Mouse (Mus musculus): ENCODE data around the gene Fam162a. TPM values are rescaled to one million over a fixed set of nuclear protein-coding genes. Genes with fewer than 3 reads are reported as not detected.
A peak's percentile ranks its signal among the peaks of the same experiment; 100 is the strongest.

The Fam162a gene
- total and polyA plus RNA-seq, 2 experiments, result 69.3 to 118 TPM

DNA sequence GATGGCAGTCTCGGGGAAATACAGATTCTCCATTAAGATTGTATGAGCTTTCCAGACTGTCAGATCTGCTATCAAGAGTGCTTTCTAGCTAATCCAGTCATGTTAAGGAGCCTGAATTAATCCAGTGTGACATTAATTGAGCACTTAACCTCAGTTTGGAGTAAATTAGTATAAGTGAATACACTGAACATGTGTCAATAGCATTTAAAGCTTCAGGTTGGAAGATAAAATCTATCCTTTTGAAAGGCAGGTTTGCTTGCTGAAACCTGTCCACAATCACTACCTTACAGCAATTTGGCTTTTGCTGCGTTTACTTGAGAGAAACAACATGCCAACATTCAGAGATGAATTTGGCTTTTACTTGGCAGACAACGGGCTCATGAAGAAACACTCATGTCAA lies 22.7 kb upstream of the Fam162a start:
- no peaks in the 10 kb centered on the region for H3K36me3 ChIP-seq (ENCODE audit: control insufficient read depth, insufficient read depth, low read length)
- no peak for DNase-seq (ENCODE audit: extremely low read depth, low read depth, low spot score)
- no peak overlapping the region for H3K27ac ChIP-seq (replicated peaks; ENCODE audit: insufficient read depth, low read depth, low read length)
- TF ChIP-seq CTCF (IDR thresholded peaks at IDR 0.05; ENCODE audit: low read depth, low read length) (no peak), POLR2A (IDR thresholded peaks at IDR 0.05; ENCODE audit: extremely low read depth, insufficient read depth, low read length) (no peak)
- H3K4me3 ChIP-seq (ENCODE audit: insufficient read depth, low read depth, low read length), result no peak overlapping the region
- 0 out of 2 replicates have a peak, but pooled peaks cover 2% of the 10 kb centered on the region for H3K79me2 ChIP-seq (ENCODE audit: control insufficient read depth, insufficient read depth, low read length)
- no peaks in the 10 kb centered on the region for H3K27me3 ChIP-seq (ENCODE audit: control insufficient read depth, insufficient read depth, low read length)
- peaks cover 16% of the 10 kb centered on the region for H3K4me1 ChIP-seq (ENCODE audit: control insufficient read depth, insufficient read depth, low read length)
- 66% methylated on average over 3 of the region's 3 CpGs for WGBS
- H3K9ac ChIP-seq (ENCODE audit: low read depth, low read length), result no peak overlapping the region

DNA sequence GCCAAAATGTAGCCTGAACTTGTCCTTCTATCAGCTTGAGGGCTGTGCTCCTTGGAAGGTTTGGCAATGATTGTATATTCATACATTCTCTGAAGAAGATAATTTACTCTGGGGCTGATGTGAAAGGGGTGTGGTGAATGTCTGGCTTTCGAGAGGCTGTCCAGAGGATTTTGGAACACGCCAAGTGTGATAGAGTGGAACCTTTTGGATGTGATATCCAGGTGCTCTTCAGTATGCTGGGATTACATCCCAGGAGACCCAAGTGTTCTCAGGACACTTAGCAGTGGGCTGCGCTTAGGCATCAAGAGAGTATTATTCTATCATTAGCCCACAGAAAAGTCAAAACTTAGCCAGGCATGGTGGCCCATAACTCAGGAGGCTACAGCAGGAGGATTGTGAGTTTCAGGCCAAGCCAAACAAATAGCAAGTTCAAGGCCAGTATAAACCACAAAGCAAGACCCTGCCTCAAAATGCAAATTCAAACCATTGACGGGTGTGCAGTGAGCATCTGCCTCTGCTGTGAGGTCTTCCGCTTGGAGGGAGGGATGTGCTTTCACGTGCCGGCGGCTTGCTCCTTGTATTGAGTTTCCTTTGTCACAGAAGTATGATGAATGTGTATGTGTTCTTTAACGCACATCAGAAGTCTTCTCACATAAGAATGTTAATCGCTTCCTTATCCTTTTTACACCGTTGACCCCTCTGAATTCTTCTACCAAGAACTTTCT lies 19.6 kb upstream of the Fam162a start:
- Histone ChIP-seq H3K4me3 (ENCODE audit: insufficient read depth, low read depth, low read length) (no peak overlapping the region), H3K4me1 (ENCODE audit: control insufficient read depth, insufficient read depth, low read length) (peaks cover 27% of the 10 kb centered on the region), H3K9ac (ENCODE audit: low read depth, low read length) (no peak overlapping the region), H3K27ac (replicated peaks; ENCODE audit: insufficient read depth, low read depth, low read length) (peak overlapping the region; percentile 69), H3K79me2 (ENCODE audit: control insufficient read depth, insufficient read depth, low read length) (0 out of 2 replicates have a peak, but pooled peaks cover 2% of the 10 kb centered on the region), H3K36me3 (ENCODE audit: control insufficient read depth, insufficient read depth, low read length) (peaks cover 5% of the 10 kb centered on the region; the same call in 1 of the 2 replicates), H3K27me3 (ENCODE audit: control insufficient read depth, insufficient read depth, low read length) (no peaks in the 10 kb centered on the region)
- WGBS, result 78% methylated on average over 11 of the region's 11 CpGs
- TF ChIP-seq CTCF (IDR thresholded peaks at IDR 0.05; ENCODE audit: low read depth, low read length), result no peak
- TF ChIP-seq POLR2A (IDR thresholded peaks at IDR 0.05; ENCODE audit: extremely low read depth, insufficient read depth, low read length), result no peak
- DNase-seq (ENCODE audit: extremely low read depth, low read depth, low spot score), result peak; percentile 55

DNA sequence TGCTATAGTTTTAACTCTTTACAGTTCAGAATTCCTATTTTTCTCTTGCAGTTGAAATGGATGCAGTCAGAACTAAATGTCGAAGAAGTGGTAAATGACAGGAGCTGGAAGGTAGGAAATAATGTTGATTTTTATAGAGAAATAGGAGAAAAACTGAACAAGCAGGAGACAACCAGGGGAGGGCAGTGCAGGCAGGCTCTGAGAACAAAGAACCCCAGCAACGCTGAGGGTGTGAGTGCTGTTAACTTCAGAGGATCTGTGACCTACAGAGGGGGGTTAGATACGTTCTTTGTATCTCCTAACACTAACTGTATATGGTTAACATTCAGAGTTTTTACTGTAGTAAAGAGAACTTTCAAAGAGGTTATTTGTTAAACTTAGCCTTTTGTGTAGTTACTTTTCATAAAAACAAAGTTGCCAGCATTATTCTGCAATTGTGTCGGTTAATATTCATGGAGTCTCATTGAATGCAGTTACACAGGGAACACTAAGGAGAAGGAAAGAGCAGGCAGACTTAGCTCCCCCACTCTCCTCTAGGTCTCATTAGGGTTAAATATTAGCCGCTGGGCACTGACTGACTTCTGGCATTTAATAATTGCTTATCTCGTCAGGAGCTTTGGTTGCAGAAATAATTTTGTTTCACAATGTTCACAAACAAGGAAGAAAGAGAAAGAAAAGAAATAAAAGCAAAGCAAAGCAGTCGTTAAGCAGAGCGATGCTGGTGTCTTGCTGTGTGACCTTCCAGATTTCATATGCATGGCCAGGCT lies 18.6 kb upstream of the Fam162a start:
- no peak for TF ChIP-seq POLR2A (IDR thresholded peaks at IDR 0.05; ENCODE audit: extremely low read depth, insufficient read depth, low read length)
- peak; percentile 66 for TF ChIP-seq CTCF (IDR thresholded peaks at IDR 0.05; ENCODE audit: low read depth, low read length)

DNA sequence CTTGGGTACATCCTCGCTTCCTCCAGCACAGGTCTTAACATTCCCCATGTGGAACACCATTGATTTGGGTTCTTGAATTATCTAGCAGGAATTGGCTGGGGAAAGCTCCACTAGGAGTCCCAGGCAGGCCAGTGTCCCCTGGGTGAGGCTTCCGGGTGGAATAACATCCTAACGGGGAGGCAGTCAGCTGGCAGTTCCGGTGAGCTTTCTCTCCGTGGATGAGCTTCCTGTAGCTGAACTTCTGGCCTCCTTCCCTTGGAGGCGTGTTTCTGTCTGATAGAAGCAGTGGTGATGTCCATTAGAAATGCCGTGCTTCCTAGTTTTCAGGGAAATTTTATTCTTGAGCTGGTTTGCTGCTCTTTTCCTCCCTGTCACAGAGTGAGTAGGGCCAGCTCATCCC lies 17.7 kb upstream of the Fam162a start:
- H3K27ac ChIP-seq (replicated peaks; ENCODE audit: insufficient read depth, low read depth, low read length), result peak overlapping the region; percentile 76
- peak; percentile 67 for DNase-seq (ENCODE audit: extremely low read depth, low read depth, low spot score)
- no peak overlapping the region for H3K4me3 ChIP-seq (ENCODE audit: insufficient read depth, low read depth, low read length)
- H3K27me3 ChIP-seq (ENCODE audit: control insufficient read depth, insufficient read depth, low read length), result no peaks in the 10 kb centered on the region
- 23% methylated on average over 7 of the region's 7 CpGs for WGBS
- TF ChIP-seq CTCF (IDR thresholded peaks at IDR 0.05; ENCODE audit: low read depth, low read length) (no peak), POLR2A (IDR thresholded peaks at IDR 0.05; ENCODE audit: extremely low read depth, insufficient read depth, low read length) (no peak)
- H3K9ac ChIP-seq (ENCODE audit: low read depth, low read length), result no peak overlapping the region
- peaks cover 27% of the 10 kb centered on the region for H3K4me1 ChIP-seq (ENCODE audit: control insufficient read depth, insufficient read depth, low read length)
- H3K79me2 ChIP-seq (ENCODE audit: control insufficient read depth, insufficient read depth, low read length), result no peaks in the 10 kb centered on the region
- H3K36me3 ChIP-seq (ENCODE audit: control insufficient read depth, insufficient read depth, low read length), result peaks cover 9% of the 10 kb centered on the region; the same call in 1 of the 2 replicates

More for the DNA sequence above, 18.6 kb upstream of the Fam162a start:
- Histone ChIP-seq H3K27ac (replicated peaks; ENCODE audit: insufficient read depth, low read depth, low read length) (peak overlapping the region; percentile 69), H3K36me3 (ENCODE audit: control insufficient read depth, insufficient read depth, low read length) (peaks cover 8% of the 10 kb centered on the region; the same call in 1 of the 2 replicates), H3K27me3 (ENCODE audit: control insufficient read depth, insufficient read depth, low read length) (no peaks in the 10 kb centered on the region), H3K4me3 (ENCODE audit: insufficient read depth, low read depth, low read length) (0 out of 2 replicates have a peak overlapping the region, but pooled peaks have one; percentile 10), H3K79me2 (ENCODE audit: control insufficient read depth, insufficient read depth, low read length) (no peaks in the 10 kb centered on the region), H3K4me1 (ENCODE audit: control insufficient read depth, insufficient read depth, low read length) (peaks cover 27% of the 10 kb centered on the region), H3K9ac (ENCODE audit: low read depth, low read length) (no peak overlapping the region)
- DNase-seq (ENCODE audit: extremely low read depth, low read depth, low spot score), result peak; percentile 90
- WGBS, result 27% methylated on average over 8 of the region's 8 CpGs

DNA sequence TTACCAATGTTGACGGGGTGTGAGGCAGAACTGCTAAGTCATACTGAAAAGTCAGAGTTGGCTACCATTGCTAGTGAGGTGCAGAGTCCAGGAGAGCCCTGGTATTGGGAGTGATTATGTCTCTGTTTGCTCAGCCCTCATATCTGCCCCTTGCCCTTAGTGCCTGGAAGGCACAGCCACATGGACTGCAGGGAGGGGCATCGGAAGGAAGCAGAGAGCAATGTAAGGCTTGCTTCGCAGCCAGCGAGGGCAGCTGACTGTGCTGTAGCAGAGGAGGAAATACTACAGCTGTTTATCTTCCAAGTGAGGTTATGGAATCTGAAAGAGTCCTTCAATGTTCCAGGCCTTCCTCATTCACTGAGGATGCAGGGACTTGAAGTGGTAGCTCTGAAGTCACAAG lies 16.5 kb upstream of the Fam162a start:
- H3K36me3 ChIP-seq (ENCODE audit: control insufficient read depth, insufficient read depth, low read length), result peaks cover 14% of the 10 kb centered on the region; the same call in 1 of the 2 replicates
- no peak overlapping the region for H3K9ac ChIP-seq (ENCODE audit: low read depth, low read length)
- peaks cover 27% of the 10 kb centered on the region for H3K4me1 ChIP-seq (ENCODE audit: control insufficient read depth, insufficient read depth, low read length)
- TF ChIP-seq POLR2A (IDR thresholded peaks at IDR 0.05; ENCODE audit: extremely low read depth, insufficient read depth, low read length) (no peak), CTCF (IDR thresholded peaks at IDR 0.05; ENCODE audit: low read depth, low read length) (no peak)
- WGBS, result 7% methylated on average over 4 of the region's 4 CpGs
- H3K79me2 ChIP-seq (ENCODE audit: control insufficient read depth, insufficient read depth, low read length), result no peaks in the 10 kb centered on the region
- peak overlapping the region; percentile 89 for H3K27ac ChIP-seq (replicated peaks; ENCODE audit: insufficient read depth, low read depth, low read length)
- H3K4me3 ChIP-seq (ENCODE audit: insufficient read depth, low read depth, low read length), result no peak overlapping the region
- DNase-seq (ENCODE audit: extremely low read depth, low read depth, low spot score), result peak; percentile 97
- no peaks in the 10 kb centered on the region for H3K27me3 ChIP-seq (ENCODE audit: control insufficient read depth, insufficient read depth, low read length)

Data from liver, adult 2 months (tissue).